Mouse (Mus musculus): Measurements from ENCODE around the gene Fam76b. TPM values are rescaled to one million over a fixed set of nuclear protein-coding genes. Genes with fewer than 3 reads are reported as not detected.

Gene Fam76b
- polyA plus RNA-seq, 1 experiment from 2014 or later: 25.9 TPM

DNA sequence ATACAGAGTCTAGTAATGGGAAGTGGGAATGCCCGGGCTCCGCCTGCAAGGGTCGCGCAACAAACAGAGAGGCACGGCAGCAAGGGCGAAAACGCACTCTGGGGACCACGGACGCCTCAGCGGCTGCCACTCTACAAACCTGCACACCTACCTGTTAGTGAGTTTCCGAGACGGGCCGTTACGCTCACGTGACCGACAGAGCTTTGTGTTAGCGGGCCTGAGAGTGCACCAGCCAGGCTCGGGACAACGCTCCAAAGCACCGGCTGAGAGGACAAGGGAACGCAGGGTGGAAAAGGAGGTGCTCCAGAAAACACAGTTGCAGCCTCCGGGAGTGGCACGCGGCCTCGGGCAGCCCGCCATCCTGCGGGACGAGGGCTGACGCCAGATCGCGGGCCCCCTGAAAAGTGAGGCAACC, 1.1 kb upstream of the Fam76b start:
- Histone ChIP-seq H3K9ac (peak overlapping the region; percentile 93), H3K9me3 (no peaks in the 10 kb centered on the region), H3K4me1 (peaks cover 22% of the 10 kb centered on the region), H3K27ac (peak overlapping the region; percentile 99), H3K4me2 (peak overlapping the region; percentile 76), H3K36me3 (peaks cover 18% of the 10 kb centered on the region), H3K27me3 (no peaks in the 10 kb centered on the region), H3K4me3 (peak overlapping the region; percentile 84)
- under 1% methylated on average over 31 of the region's 31 CpGs for WGBS
- peak; percentile 3; the same call in 1 of the 2 replicates for ATAC-seq (ENCODE audit: insufficient number of reproducible peaks, insufficient read depth, low FRiP score, low TSS enrichment, low read depth)

DNA sequence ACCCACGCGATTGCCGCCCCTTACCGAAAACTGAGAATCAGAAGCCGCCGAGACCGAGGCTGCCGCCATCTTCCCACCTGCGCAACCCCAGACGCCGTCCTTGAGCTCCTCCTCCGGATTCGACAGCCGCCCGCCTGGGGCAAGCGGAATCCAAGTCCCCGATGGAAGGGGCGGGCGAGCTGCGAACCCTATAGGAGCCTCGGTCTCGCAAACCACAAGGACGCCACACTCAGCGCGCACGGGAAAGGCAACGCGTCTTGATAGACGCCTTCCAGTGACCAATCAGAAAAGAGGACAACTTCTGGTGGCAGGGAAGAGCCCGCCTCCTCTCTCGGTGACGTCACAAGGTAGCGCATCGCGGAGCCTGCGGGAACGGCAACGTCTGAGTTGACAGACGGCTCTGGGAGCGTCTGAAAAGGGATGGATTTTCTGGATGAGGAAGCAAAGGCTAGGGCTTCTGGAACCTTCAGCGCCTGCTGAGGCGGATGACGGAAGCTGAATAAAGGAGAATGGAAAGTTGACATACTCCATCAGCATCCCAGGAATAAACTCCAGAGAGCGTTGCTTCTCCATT, 597 bp upstream of the Fam76b start, which contains the start of gene Cep57:
Gene Cep57, minus strand, starts transcription at position 276 of the 574 bp plus-strand sequence.
- Histone ChIP-seq H3K27me3 (no peaks in the 10 kb centered on the region), H3K4me2 (peak within 1 kb of the TSS; percentile 76), H3K9me3 (no peaks in the 10 kb centered on the region), H3K4me1 (peaks cover 22% of the 10 kb centered on the region), H3K36me3 (peaks cover 22% of the 10 kb centered on the region), H3K4me3 (peak within 1 kb of the TSS; percentile 84), H3K27ac (peak within 1 kb of the TSS; percentile 99), H3K9ac (peak within 1 kb of the TSS; percentile 94)
- peak; percentile 92 for ATAC-seq (ENCODE audit: insufficient number of reproducible peaks, insufficient read depth, low FRiP score, low TSS enrichment, low read depth)
- WGBS: under 1% methylated on average over 44 of the region's 44 CpGs

DNA sequence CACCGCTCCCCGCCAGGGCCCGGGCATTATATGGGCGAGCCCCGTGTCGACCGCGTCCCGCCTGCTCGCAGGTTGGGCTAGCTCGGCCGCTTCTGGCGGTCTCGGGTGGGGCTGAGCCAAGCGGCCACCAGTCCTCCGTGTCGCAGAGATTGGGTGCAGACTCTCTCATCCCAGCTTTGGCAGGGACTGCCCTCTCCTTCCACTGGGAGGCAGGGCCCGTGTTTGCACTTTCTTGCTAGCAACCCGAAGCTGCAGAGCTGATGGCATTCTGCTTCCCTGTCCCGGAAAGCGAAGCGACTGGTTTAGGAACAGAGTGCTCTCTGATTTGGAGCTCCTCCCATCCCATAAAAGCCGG, 548 bp downstream of the Fam76b start:
- Histone ChIP-seq H3K27ac (peak overlapping the region; percentile 98), H3K4me3 (peak overlapping the region; percentile 84), H3K4me2 (peak overlapping the region; percentile 76), H3K4me1 (peaks cover 22% of the 10 kb centered on the region), H3K27me3 (no peaks in the 10 kb centered on the region), H3K9ac (peak overlapping the region; percentile 94), H3K36me3 (peaks cover 28% of the 10 kb centered on the region), H3K9me3 (no peaks in the 10 kb centered on the region)
- ATAC-seq (ENCODE audit: insufficient number of reproducible peaks, insufficient read depth, low FRiP score, low TSS enrichment, low read depth): peak; percentile 11; the same call in 1 of the 2 replicates
- under 1% methylated on average over 23 of the region's 23 CpGs for WGBS

DNA sequence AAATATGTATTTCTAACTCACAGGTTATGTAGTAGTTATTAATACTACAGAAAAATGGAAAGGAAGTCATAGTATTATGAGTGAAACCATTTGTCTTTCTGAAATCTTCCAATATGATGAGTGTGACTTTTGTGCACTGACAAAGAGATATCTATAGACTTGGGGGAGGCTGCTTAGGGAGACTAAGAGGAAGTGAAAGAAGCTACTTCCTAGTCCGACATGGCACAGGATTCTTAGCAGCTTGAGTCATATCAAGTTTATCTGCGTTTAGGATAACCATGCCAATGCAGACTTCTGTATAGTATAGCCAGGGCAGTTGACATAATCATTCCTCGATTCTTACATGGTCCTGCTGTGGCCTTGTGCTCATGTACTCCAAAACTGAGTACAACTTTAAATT, 7.7 kb downstream of the Fam76b start:
- WGBS: 82% methylated on average over 3 of the region's 3 CpGs
- H3K27ac ChIP-seq: no peak overlapping the region
- no peak overlapping the region for H3K4me3 ChIP-seq
- H3K9me3 ChIP-seq: no peaks in the 10 kb centered on the region
- peaks cover 85% of the 10 kb centered on the region for H3K36me3 ChIP-seq
- no peak overlapping the region for H3K9ac ChIP-seq
- H3K27me3 ChIP-seq: no peaks in the 10 kb centered on the region
- H3K4me1 ChIP-seq: no peaks in the 10 kb centered on the region
- no peak for ATAC-seq (ENCODE audit: insufficient number of reproducible peaks, insufficient read depth, low FRiP score, low TSS enrichment, low read depth)
- no peak overlapping the region for H3K4me2 ChIP-seq

DNA sequence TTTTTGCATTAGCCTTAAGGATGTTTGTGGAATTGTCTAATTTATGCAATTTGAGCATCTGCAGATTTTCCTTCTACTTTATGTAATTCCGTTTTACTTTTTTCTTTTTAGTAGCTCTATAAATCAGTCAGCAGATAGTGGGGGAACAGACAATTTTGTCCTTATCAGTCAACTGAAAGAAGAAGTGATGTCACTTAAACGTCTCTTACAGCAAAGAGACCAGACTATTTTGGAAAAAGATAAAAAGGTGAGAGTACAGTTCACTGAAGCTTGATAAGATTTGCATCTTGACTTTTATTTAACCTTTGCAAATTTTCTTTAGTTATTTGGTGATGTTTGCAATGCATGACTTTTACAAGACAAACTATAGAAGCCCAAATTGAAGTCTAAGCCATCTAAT, 9.2 kb downstream of the Fam76b start:
- Histone ChIP-seq H3K4me2 (no peak overlapping the region), H3K27me3 (no peaks in the 10 kb centered on the region), H3K9me3 (no peaks in the 10 kb centered on the region), H3K36me3 (peaks cover 87% of the 10 kb centered on the region), H3K4me1 (no peaks in the 10 kb centered on the region), H3K27ac (no peak overlapping the region), H3K4me3 (no peak overlapping the region), H3K9ac (no peak overlapping the region)
- 87% methylated on average over 2 of the region's 2 CpGs for WGBS
- no peak for ATAC-seq (ENCODE audit: insufficient number of reproducible peaks, insufficient read depth, low FRiP score, low TSS enrichment, low read depth)

DNA sequence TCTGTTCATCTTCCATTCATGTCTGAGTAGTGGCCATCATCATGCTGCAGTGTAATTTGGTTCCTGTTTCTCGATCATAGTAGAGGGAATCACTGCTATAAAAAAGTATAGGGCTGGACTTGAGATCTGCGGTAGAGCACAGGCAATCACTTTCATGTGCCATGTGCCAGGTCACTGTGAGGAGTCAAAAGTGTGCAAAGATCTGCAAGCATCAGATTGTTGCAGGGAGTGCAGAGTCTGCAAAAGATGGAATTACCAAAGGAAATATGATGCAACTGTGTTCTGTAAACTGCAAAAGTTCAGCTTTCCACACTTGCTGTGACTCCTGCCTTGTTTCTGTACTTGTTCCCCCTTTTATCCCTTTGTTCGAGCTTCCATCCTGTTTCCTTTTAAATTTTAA, 20.1 kb downstream of the Fam76b start:
- Histone ChIP-seq H3K4me3 (no peak overlapping the region), H3K4me2 (no peak overlapping the region), H3K9ac (no peak overlapping the region), H3K9me3 (no peaks in the 10 kb centered on the region), H3K4me1 (no peaks in the 10 kb centered on the region), H3K27me3 (no peaks in the 10 kb centered on the region), H3K36me3 (peaks cover 26% of the 10 kb centered on the region), H3K27ac (no peak overlapping the region)
- no peak for ATAC-seq (ENCODE audit: insufficient number of reproducible peaks, insufficient read depth, low FRiP score, low TSS enrichment, low read depth)
- 87% methylated on average over 3 of the region's 3 CpGs for WGBS

DNA sequence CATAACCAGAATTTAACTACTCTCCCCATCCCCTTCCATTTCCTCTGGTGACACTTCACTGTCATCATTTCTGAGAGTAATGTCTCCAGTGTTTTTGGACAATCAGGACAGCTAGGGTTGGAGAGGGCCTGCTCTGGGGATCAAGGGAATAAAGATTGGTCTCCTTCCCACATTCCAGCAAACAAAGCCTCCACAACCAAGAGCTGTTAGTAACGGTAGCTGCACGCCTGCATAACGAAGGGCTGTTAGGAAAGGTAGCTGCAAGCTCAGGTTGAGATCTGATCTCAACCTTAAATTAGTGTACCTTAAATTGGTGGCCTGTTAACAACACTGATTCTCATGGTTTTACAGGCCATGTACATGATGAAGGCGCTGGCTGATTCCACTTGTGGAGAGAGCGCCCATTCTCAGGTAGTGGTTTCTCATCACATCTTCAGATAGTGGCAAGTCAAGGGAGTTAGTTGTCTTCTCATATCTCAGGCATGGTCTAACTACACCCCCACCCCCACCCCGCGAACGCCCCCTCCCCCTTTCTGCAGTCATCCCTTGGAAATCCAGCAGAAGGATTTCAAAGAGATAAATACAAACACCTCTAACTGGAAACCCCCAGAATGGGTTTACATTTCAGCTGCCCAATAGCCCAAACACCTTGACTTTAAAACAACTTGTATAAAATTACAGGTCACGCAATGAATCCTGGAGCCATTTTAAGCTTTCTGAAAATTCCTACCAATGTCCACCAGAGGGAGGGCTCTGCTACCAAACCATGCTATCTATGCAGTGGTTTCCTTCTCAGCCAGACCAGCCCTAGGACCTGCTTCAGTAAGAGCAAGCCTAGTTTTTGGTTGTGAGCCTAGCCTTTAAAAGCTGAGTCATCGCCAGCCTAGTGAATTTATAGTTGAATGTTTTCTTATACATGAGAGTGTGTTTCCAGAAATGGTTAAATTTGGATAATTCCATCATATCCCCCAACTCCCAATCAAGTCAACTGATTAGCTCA, 21.3 kb downstream of the Fam76b start:
- Histone ChIP-seq H3K36me3 (peaks cover 16% of the 10 kb centered on the region; the same call in 1 of the 2 replicates), H3K9me3 (no peaks in the 10 kb centered on the region), H3K27ac (no peak overlapping the region), H3K4me1 (no peaks in the 10 kb centered on the region), H3K4me3 (no peak overlapping the region), H3K4me2 (no peak overlapping the region), H3K27me3 (no peaks in the 10 kb centered on the region), H3K9ac (no peak overlapping the region)
- no peak for ATAC-seq (ENCODE audit: insufficient number of reproducible peaks, insufficient read depth, low FRiP score, low TSS enrichment, low read depth)
- 76% methylated on average over 10 of the region's 10 CpGs for WGBS

DNA sequence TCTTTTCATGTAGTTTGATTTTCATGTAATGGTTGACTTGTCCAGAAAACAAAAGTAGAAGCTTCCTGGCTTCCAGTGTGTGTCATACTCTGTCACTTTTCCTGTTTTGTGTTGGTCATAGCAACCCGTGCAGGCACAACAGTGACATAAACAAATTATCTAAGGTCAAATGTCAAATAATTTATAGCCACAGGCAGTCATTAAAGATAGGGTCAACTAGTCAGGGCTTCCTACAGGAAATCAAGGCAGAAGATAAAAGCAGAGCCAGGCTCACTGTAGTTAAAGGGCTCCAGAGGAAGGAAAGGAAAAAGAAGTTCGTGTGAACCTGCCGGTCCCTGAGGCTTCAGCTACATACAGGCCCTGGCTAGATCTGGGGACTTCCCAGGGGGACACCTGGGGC, 26.4 kb downstream of the Fam76b start:
- Histone ChIP-seq H3K9ac (no peak overlapping the region), H3K27ac (no peak overlapping the region), H3K4me3 (no peak overlapping the region), H3K4me1 (no peaks in the 10 kb centered on the region), H3K9me3 (no peaks in the 10 kb centered on the region), H3K4me2 (no peak overlapping the region), H3K36me3 (no peaks in the 10 kb centered on the region), H3K27me3 (no peaks in the 10 kb centered on the region)
- WGBS: 36% methylated on average over 3 of the region's 3 CpGs
- ATAC-seq (ENCODE audit: insufficient number of reproducible peaks, insufficient read depth, low FRiP score, low TSS enrichment, low read depth): no peak

DNA sequence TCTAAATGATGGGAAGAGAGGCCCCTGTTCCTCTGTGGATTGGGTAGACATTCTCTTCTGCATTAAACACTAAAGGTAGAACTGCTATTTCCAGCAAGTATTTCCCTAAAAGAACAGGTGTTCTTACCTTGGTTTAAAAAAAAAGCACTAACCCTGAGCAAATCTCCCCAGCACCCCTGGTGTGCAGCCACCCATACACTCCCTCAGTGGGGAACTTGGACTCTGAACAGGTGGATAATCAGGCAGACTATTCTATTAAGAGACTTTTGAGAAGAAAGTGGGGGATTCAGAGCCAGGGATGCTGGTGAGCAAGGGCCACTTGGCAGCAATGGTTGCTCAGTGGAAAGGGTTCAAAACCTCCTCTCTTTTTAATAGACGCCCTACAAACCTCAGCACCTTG, 28.7 kb downstream of the Fam76b start:
- WGBS: 54% methylated on average over 1 of the region's 1 CpGs
- no peak overlapping the region for H3K9ac ChIP-seq

DNA sequence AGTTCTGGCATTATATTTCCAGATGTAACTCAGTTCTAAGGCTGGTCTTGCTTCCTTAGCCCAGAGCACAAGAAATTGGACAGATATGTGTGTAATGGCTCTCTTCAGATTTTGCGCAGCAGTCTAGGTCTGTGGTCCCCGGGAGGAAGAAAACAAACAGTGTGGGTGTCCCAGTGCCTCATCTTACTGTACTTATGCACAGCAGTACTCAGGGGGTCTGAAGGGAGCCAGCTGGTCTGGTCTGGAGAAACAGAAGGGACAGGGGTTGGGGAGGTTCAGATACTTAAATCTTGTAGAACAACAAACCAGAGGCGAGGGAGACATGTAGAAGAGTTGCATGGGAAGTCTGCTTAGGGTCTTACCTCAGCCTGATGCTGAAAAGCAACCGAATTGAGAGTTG, 29.3 kb downstream of the Fam76b start:
- no peak overlapping the region for H3K27ac ChIP-seq
- H3K27me3 ChIP-seq: no peaks in the 10 kb centered on the region
- ATAC-seq (ENCODE audit: insufficient number of reproducible peaks, insufficient read depth, low FRiP score, low TSS enrichment, low read depth): no peak
- H3K4me2 ChIP-seq: no peak overlapping the region
- H3K36me3 ChIP-seq: no peaks in the 10 kb centered on the region
- no peaks in the 10 kb centered on the region for H3K9me3 ChIP-seq
- 69% methylated on average over 4 of the region's 4 CpGs for WGBS
- no peak overlapping the region for H3K4me3 ChIP-seq
- H3K9ac ChIP-seq: no peak overlapping the region
- no peaks in the 10 kb centered on the region for H3K4me1 ChIP-seq

More for the DNA sequence above, 28.7 kb downstream of the Fam76b start:
- Histone ChIP-seq H3K4me2 (no peak overlapping the region), H3K4me3 (no peak overlapping the region), H3K4me1 (no peaks in the 10 kb centered on the region), H3K36me3 (no peaks in the 10 kb centered on the region), H3K27ac (no peak overlapping the region), H3K9me3 (no peaks in the 10 kb centered on the region), H3K27me3 (no peaks in the 10 kb centered on the region)
- ATAC-seq (ENCODE audit: insufficient number of reproducible peaks, insufficient read depth, low FRiP score, low TSS enrichment, low read depth): no peak

DNA sequence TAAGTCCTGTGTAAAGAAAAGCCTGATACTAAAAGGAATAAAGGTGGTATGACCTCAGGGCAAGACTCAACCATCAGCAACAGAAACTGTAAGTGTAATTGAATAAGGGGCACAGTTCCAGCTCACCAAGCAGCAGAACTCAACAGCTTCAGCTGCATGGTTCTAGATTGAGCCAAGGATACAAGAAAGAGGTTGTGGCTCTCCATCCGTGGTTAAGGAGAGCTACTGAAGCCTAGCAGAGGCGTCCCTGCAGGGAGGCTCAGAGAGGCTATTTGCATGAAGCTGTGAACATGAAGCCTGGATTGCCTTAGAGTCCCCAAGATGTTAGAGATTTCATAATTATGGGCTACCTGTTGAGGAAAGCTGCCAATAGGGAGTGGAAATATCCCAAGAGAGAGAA, 40.1 kb downstream of the Fam76b start:
- Histone ChIP-seq H3K27me3 (no peaks in the 10 kb centered on the region), H3K9ac (no peak overlapping the region), H3K4me2 (no peak overlapping the region), H3K36me3 (no peaks in the 10 kb centered on the region), H3K4me1 (no peaks in the 10 kb centered on the region), H3K4me3 (no peak overlapping the region), H3K9me3 (no peaks in the 10 kb centered on the region), H3K27ac (no peak overlapping the region)
- no peak for ATAC-seq (ENCODE audit: insufficient number of reproducible peaks, insufficient read depth, low FRiP score, low TSS enrichment, low read depth)
- 62% methylated on average over 2 of the region's 2 CpGs for WGBS

DNA sequence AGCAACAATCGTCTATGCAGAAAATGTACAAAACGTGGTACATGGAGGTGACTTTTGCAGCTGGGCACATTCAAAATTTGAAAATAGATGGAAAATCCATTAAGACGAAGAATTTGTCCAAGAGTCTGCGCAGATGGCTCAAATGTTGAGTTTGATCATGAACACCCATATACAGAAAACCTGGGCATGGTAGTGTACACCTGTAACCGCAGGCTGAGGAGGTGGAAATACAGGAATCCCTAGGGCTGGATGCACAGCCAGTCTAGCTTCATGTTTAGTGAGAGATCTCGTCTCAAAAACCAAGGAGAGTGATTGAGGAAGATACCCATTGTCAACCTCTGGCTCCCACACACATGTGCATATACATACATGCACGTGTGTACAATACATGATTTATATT, 44.1 kb downstream of the Fam76b start:
- H3K4me3 ChIP-seq: no peak overlapping the region
- H3K4me1 ChIP-seq: no peaks in the 10 kb centered on the region
- H3K27ac ChIP-seq: no peak overlapping the region
- H3K4me2 ChIP-seq: no peak overlapping the region
- no peaks in the 10 kb centered on the region for H3K36me3 ChIP-seq
- H3K9me3 ChIP-seq: no peaks in the 10 kb centered on the region
- no peaks in the 10 kb centered on the region for H3K27me3 ChIP-seq
- H3K9ac ChIP-seq: no peak overlapping the region
- no peak for ATAC-seq (ENCODE audit: insufficient number of reproducible peaks, insufficient read depth, low FRiP score, low TSS enrichment, low read depth)
- 88% methylated on average over 7 of the region's 7 CpGs for WGBS
